Comparison of ENCODE assay signal across 10 mouse cellular contexts in genomic region chr11:60130516-60130915, GRCm38 (mm10). TPM values are rescaled to one million over a fixed set of nuclear protein-coding genes. Genes with fewer than 3 reads are reported as not detected.
DNase-seq lines count a peak whose midpoint lies in the region; ATAC-seq and TF ChIP-seq lines count a peak whose summit lies in the region.
"Had no signal": no experiment of that assay in that cellular context is flagged by ENCODE, and none has a peak within 500 bp of the region (broad histone marks: within the 10 kb centered on the region; RNA-seq: fewer than 3 reads in every experiment).

No protein-coding gene starts in this region.

- H3K4me2 ChIP-seq in embryonic facial prominence, embryonic 14.5 days (ENCODE audit: low read depth, low read length), result no peak overlapping the region
- H3K4me2 ChIP-seq in kidney, embryonic 15.5 days, result no peak overlapping the region
- H3K4me2 ChIP-seq in stomach, embryonic 14.5 days (replicated peaks; ENCODE audit: low read depth, low read length), result no peak overlapping the region

- 62% methylated on average over 6 of the region's 6 CpGs for WGBS in embryonic facial prominence, embryonic 14.5 days
- 77% methylated on average over 6 of the region's 6 CpGs for WGBS in embryonic facial prominence, embryonic 10.5 days
- WGBS in kidney, embryonic 15.5 days, result 37% methylated on average over 6 of the region's 6 CpGs
- 46% methylated on average over 6 of the region's 6 CpGs for WGBS in stomach, embryonic 14.5 days

- no peak overlapping the region for H3K9ac ChIP-seq in embryonic facial prominence, embryonic 14.5 days (ENCODE audit: low read depth, low read length)
- no peak overlapping the region for H3K9ac ChIP-seq in kidney, embryonic 15.5 days
- no peak overlapping the region; the same call in 1 of the 2 replicates for H3K9ac ChIP-seq in stomach, embryonic 14.5 days (replicated peaks; ENCODE audit: low read depth, low read length)

- H3K27me3 ChIP-seq in embryonic facial prominence, embryonic 14.5 days (replicated peaks; ENCODE audit: control insufficient read depth, insufficient read depth, low read length), result no peaks in the 10 kb centered on the region
- no peaks in the 10 kb centered on the region for H3K27me3 ChIP-seq in embryonic facial prominence, embryonic 10.5 days (replicated peaks; ENCODE audit: low read depth, poor library complexity, severe bottlenecking)
- H3K27me3 ChIP-seq in kidney, embryonic 15.5 days, result no peaks in the 10 kb centered on the region
- no peaks in the 10 kb centered on the region for H3K27me3 ChIP-seq in stomach, embryonic 14.5 days (ENCODE audit: control insufficient read depth, insufficient read depth, low read length)

- no peak for TF ChIP-seq CTCF in gastrocnemius, adult 2 months (IDR thresholded peaks at IDR 0.05)

- no peak overlapping the region for H3K4me3 ChIP-seq in embryonic facial prominence, embryonic 14.5 days (ENCODE audit: low read depth, low read length)
- H3K4me3 ChIP-seq in embryonic facial prominence, embryonic 10.5 days, result no peak overlapping the region
- no peak overlapping the region for H3K4me3 ChIP-seq in kidney, embryonic 15.5 days (replicated peaks)
- no peak overlapping the region for H3K4me3 ChIP-seq in gastrocnemius, adult 2 months
- H3K4me3 ChIP-seq in stomach, embryonic 14.5 days (ENCODE audit: low read depth, low read length), result no peak overlapping the region
- H3K4me3 ChIP-seq: erythroblast, embryonic 14.5 days had no signal

- peaks cover 24% of the 10 kb centered on the region for H3K4me1 ChIP-seq in embryonic facial prominence, embryonic 14.5 days (ENCODE audit: control insufficient read depth, insufficient read depth, low read length)
- H3K4me1 ChIP-seq in embryonic facial prominence, embryonic 10.5 days, result peaks cover 71% of the 10 kb centered on the region
- H3K4me1 ChIP-seq in kidney, embryonic 15.5 days, result peaks cover 51% of the 10 kb centered on the region
- peaks cover 38% of the 10 kb centered on the region for H3K4me1 ChIP-seq in stomach, embryonic 14.5 days (ENCODE audit: control insufficient read depth, insufficient read depth, low read length)

- no peaks in the 10 kb centered on the region for H3K9me3 ChIP-seq in embryonic facial prominence, embryonic 14.5 days (ENCODE audit: control insufficient read depth, low read length)
- H3K9me3 ChIP-seq in embryonic facial prominence, embryonic 10.5 days, result no peaks in the 10 kb centered on the region
- H3K9me3 ChIP-seq in kidney, embryonic 15.5 days (replicated peaks), result no peaks in the 10 kb centered on the region
- H3K9me3 ChIP-seq in stomach, embryonic 14.5 days (ENCODE audit: control insufficient read depth, low read depth, low read length), result no peaks in the 10 kb centered on the region

- no peaks in the 10 kb centered on the region for H3K36me3 ChIP-seq in embryonic facial prominence, embryonic 14.5 days (ENCODE audit: control insufficient read depth, insufficient read depth, low read length)
- H3K36me3 ChIP-seq in embryonic facial prominence, embryonic 10.5 days (replicated peaks), result peaks cover 16% of the 10 kb centered on the region
- no peaks in the 10 kb centered on the region for H3K36me3 ChIP-seq in kidney, embryonic 15.5 days
- no peaks in the 10 kb centered on the region for H3K36me3 ChIP-seq in stomach, embryonic 14.5 days (ENCODE audit: control insufficient read depth, insufficient read depth, low read length)

- peak; percentile 44 for DNase-seq in embryonic facial prominence, embryonic 14.5 days (ENCODE audit: low spot score)
- no peak for DNase-seq in embryonic facial prominence, embryonic 10.5 days (ENCODE audit: low spot score)
- peak; percentile 9 to 17 for DNase-seq in kidney, postnatal 4 days
- DNase-seq in gastrocnemius, adult 2 months, result peak; percentile 70
- no peak for DNase-seq in testis, postnatal 14 days (ENCODE audit: low spot score)

- intact Hi-C loops in gastrocnemius, adult 2 months (cut with DNase I), result no loop called here

- H3K27ac ChIP-seq in embryonic facial prominence, embryonic 14.5 days (replicated peaks; ENCODE audit: low read depth, low read length), result peak overlapping the region; percentile 59
- H3K27ac ChIP-seq in embryonic facial prominence, embryonic 10.5 days (replicated peaks), result no peak overlapping the region; the same call in 1 of the 2 replicates
- no peak overlapping the region for H3K27ac ChIP-seq in kidney, embryonic 15.5 days
- peak overlapping the region; percentile 79 for H3K27ac ChIP-seq in gastrocnemius, adult 2 months
- peak overlapping the region; percentile 59 for H3K27ac ChIP-seq in stomach, embryonic 14.5 days (ENCODE audit: low read length)
- H3K27ac ChIP-seq: hindbrain, postnatal 0 days had no signal

- no peak for ATAC-seq in embryonic facial prominence, embryonic 14.5 days (ENCODE audit: low read depth)
- no peak for ATAC-seq in kidney, embryonic 15.5 days (replicated peaks; ENCODE audit: low FRiP score)
- no peak for ATAC-seq in stomach, embryonic 14.5 days (ENCODE audit: insufficient number of reproducible peaks, insufficient read depth, low FRiP score, low read depth)
- no peak for ATAC-seq in megakaryocyte-erythroid progenitor cell, adult 5-6 weeks (replicated peaks; ENCODE audit: low FRiP score, low TSS enrichment, poor library complexity, severe bottlenecking)
- ATAC-seq: hindbrain, postnatal 0 days had no signal

RNA-seq across cellular contexts. Expression of gene Rai1, which starts 25.7 kb away (rescaled TPM):
- 23.9 and 27.6 TPM in 2 replicates for polyA plus RNA-seq in embryonic facial prominence, embryonic 14.5 days (2014; fragmentation: Nextera tagmentation; extraction: Ambion mirVana)
- 31.0 and 33.8 TPM in 2 replicates for polyA plus RNA-seq in embryonic facial prominence, embryonic 10.5 days (2016; fragmentation: Nextera tagmentation; extraction: Ambion mirVana)
- 21.4 and 23.4 TPM in 2 replicates for polyA plus RNA-seq in kidney, embryonic 15.5 days (2015; fragmentation: Nextera tagmentation; extraction: Ambion mirVana)
- total RNA-seq in gastrocnemius, adult 2 months (2021), result 10 to 100 TPM; 23.8 to 27.3 TPM
- polyA plus RNA-seq in stomach, embryonic 14.5 days (2014; fragmentation: Nextera tagmentation; extraction: Ambion mirVana), result 29.1 and 30.6 TPM in 2 replicates
- total RNA-seq in megakaryocyte-erythroid progenitor cell, adult 5-6 weeks (2014; fragmentation: Nextera tagmentation), result 55.9 and 58.6 TPM in 2 replicates
- 5.9 and 8.3 TPM in 2 replicates for total RNA-seq in megakaryocyte-erythroid progenitor cell, adult 5-6 weeks (2017)

Comparison
In these comparisons a context has a peak if more than half of its experiments do, and no peak if none do; other contexts are left out.
1. DNase-seq: peak in embryonic facial prominence, embryonic 14.5 days (single experiment), kidney, postnatal 4 days (2 of 2) and gastrocnemius, adult 2 months (single experiment); none in embryonic facial prominence, embryonic 10.5 days (single experiment) and testis, postnatal 14 days (single experiment).
2. H3K27ac ChIP-seq: peak in embryonic facial prominence, embryonic 14.5 days (single experiment), gastrocnemius, adult 2 months (single experiment) and stomach, embryonic 14.5 days (single experiment); none in embryonic facial prominence, embryonic 10.5 days (single experiment) and kidney, embryonic 15.5 days (single experiment).